Mouse (Mus musculus) heart, postnatal 0 days (tissue): Measurements from ENCODE around the gene Phf7. TPM values are rescaled to one million over a fixed set of nuclear protein-coding genes. Genes with fewer than 3 reads are reported as not detected.

Experiments
- ATAC-seq: fragments of 200-750 bp; cut with Nextera tagmentation; 2 replicates; pipeline ENCODE4 v1.8.0; 2017; ENCODE audit warnings: low read depth, moderate number of reproducible peaks, moderate library complexity; ENCODE audit not compliant: insufficient read depth
- DNase-seq: peaks from one replicate; pipeline ENCODE4 v3.0.0-alpha.2; 2016; ENCODE audit warnings: low spot score
- H3K27ac ChIP-seq: fragments of 300-500 bp; sonication (generic); 2 replicates; pipeline ENCODE4 v1.5.1; 2014; ENCODE audit warnings: low read depth, mild to moderate bottlenecking
- H3K27me3 ChIP-seq: fragments of 300-500 bp; sonication (generic); 2 replicates; pipeline ENCODE4 v1.6.1; 2014; ENCODE audit warnings: low read length, mixed read lengths; ENCODE audit not compliant: control insufficient read depth, insufficient read depth
- H3K36me3 ChIP-seq: fragments of 300-500 bp; sonication (generic); replicated peaks from 2 replicates; pipeline ENCODE4 v1.6.1; 2014; ENCODE audit warnings: low read length, mixed read lengths; ENCODE audit not compliant: control insufficient read depth, insufficient read depth
- H3K4me1 ChIP-seq: fragments of 300-500 bp; sonication (generic); 2 replicates; pipeline ENCODE4 v1.6.1; 2014; ENCODE audit warnings: antibody characterized with exemption; ENCODE audit not compliant: control insufficient read depth, insufficient read depth
- H3K4me2 ChIP-seq: fragments of 300-500 bp; sonication (generic); 2 replicates; pipeline ENCODE4 v1.6.1; 2014; ENCODE audit warnings: low read depth, mild to moderate bottlenecking, low read length, moderate library complexity
- H3K4me3 ChIP-seq: fragments of 300-500 bp; sonication (generic); 2 replicates; pipeline ENCODE4 v1.5.1; 2014; ENCODE audit warnings: low read depth, low read length
- H3K9ac ChIP-seq: fragments of 300-500 bp; sonication (generic); replicated peaks from 2 replicates; pipeline ENCODE4 v1.6.1; 2014; ENCODE audit warnings: low read depth, low read length, mixed read lengths
- H3K9me3 ChIP-seq: fragments of 300-500 bp; sonication (generic); replicated peaks from 2 replicates; pipeline ENCODE4 v1.6.1; 2016; ENCODE audit warnings: low read length; ENCODE audit not compliant: control insufficient read depth
- CTCF ChIP-seq: IDR thresholded peaks from 2 replicates; pipeline ENCODE4 v1.5.1; 2016; ENCODE audit warnings: antibody characterized with exemption, control low read depth, low read depth
- EP300 ChIP-seq: IDR thresholded peaks from 2 replicates; pipeline ENCODE4 v1.6.1; 2016; ENCODE audit warnings: antibody characterized with exemption, low read depth
- WGBS: fragments of 180-500 bp; shearing (Covaris S2); extraction: QIAGEN DNeasy Blood & Tissue Kit; methylation state at CpG from one replicate; pipeline ENCODE4 v1.1.7; 2014; 5-methylcytosine and 5-hydroxymethylcytosine counted together
- polyA plus RNA-seq: library from polyadenylated mRNA; unstranded; fragments of >200 nt; fragmentation: Nextera tagmentation; extraction: Ambion mirVana; gene quantifications from 2 replicates; pipeline ENCODE4 v1.2.1, GENCODE M21; 2015
- total RNA-seq: library from RNA; depleted of rRNA; stranded (reverse); fragments of >200 nt; gene quantifications from 2 replicates; pipeline ENCODE4 v1.2.3, GENCODE M21; 2014; ENCODE audit warnings: low replicate concordance

Gene Phf7
- total and polyA plus RNA-seq, 2 experiments from 2014 or later = 2.1 to 12.5 TPM

GRCm38 (mm10) chr14:31205244-31205561 lies 45.9 kb downstream of the Phf7 start:
- Histone ChIP-seq H3K27me3 (no peaks in the 10 kb centered on the region), H3K36me3 (peaks cover 47% of the 10 kb centered on the region), H3K4me1 (peaks cover 25% of the 10 kb centered on the region), H3K9ac (peak overlapping the region; percentile 90), H3K4me2 (peak overlapping the region; percentile 87), H3K27ac (peak overlapping the region; percentile 98), H3K4me3 (peak overlapping the region; percentile 76), H3K9me3 (no peaks in the 10 kb centered on the region)
- DNase-seq = no peak
- whole genome bisulfite sequencing = 5% methylated on average over 8 of the region's 8 CpGs
- no peak for TF ChIP-seq CTCF
- no peak for TF ChIP-seq EP300
- ATAC-seq = no peak

DNA sequence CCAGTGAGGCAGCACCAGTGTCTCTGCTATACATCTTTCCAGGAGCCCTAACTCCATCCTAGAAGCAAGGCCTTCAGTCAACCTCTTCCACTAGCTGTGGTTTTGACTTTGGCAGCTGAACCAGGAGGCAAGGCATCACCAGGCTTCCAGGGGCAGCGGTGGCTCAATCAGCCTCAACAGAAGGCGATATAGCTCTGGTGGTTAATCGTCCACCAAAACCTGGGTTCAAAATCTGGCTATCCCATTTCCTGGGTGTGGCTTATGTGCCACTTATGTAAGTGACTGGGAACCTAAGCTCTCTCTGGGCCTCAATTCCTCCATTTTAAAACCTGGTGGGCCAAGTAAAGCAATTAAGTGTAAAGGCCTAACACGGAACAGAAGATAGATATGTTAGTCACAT lies 46.3 kb downstream of the Phf7 start:
- Histone ChIP-seq H3K9ac (peak overlapping the region; percentile 90), H3K4me2 (peak overlapping the region; percentile 87), H3K36me3 (peaks cover 47% of the 10 kb centered on the region), H3K4me1 (peaks cover 25% of the 10 kb centered on the region), H3K27me3 (no peaks in the 10 kb centered on the region), H3K9me3 (no peaks in the 10 kb centered on the region), H3K4me3 (peak overlapping the region; percentile 76), H3K27ac (peak overlapping the region; percentile 98)
- no peak for DNase-seq
- 39% methylated on average over 4 of the region's 4 CpGs for WGBS
- TF ChIP-seq CTCF (no peak), EP300 (no peak)
- no peak for ATAC-seq

GRCm38 (mm10) chr14:31200038-31200437 lies 51.1 kb downstream of the Phf7 start:
- no peak overlapping the region for H3K4me3 ChIP-seq
- no peaks in the 10 kb centered on the region for H3K9me3 ChIP-seq
- no peak overlapping the region for H3K27ac ChIP-seq
- H3K9ac ChIP-seq = no peak overlapping the region
- H3K4me1 ChIP-seq = peaks cover 49% of the 10 kb centered on the region
- no peaks in the 10 kb centered on the region for H3K27me3 ChIP-seq
- no peak for ATAC-seq
- no peak overlapping the region for H3K4me2 ChIP-seq
- TF ChIP-seq CTCF = no peak
- no peak for TF ChIP-seq EP300
- peaks cover 59% of the 10 kb centered on the region for H3K36me3 ChIP-seq
- 69% methylated on average over 3 of the region's 3 CpGs for WGBS
- no peak for DNase-seq

GRCm38 (mm10) chr14:31199599-31199998 lies 51.5 kb downstream of the Phf7 start:
- H3K4me3 ChIP-seq = no peak overlapping the region
- DNase-seq (no peak), ATAC-seq (no peak)
- TF ChIP-seq EP300 (no peak), CTCF (no peak)
- no peaks in the 10 kb centered on the region for H3K27me3 ChIP-seq
- peaks cover 48% of the 10 kb centered on the region for H3K4me1 ChIP-seq
- peaks cover 59% of the 10 kb centered on the region for H3K36me3 ChIP-seq
- 83% methylated on average over 7 of the region's 7 CpGs for WGBS
- no peak overlapping the region for H3K9ac ChIP-seq
- H3K27ac ChIP-seq = no peak overlapping the region
- H3K4me2 ChIP-seq = no peak overlapping the region
- H3K9me3 ChIP-seq = no peaks in the 10 kb centered on the region

DNA sequence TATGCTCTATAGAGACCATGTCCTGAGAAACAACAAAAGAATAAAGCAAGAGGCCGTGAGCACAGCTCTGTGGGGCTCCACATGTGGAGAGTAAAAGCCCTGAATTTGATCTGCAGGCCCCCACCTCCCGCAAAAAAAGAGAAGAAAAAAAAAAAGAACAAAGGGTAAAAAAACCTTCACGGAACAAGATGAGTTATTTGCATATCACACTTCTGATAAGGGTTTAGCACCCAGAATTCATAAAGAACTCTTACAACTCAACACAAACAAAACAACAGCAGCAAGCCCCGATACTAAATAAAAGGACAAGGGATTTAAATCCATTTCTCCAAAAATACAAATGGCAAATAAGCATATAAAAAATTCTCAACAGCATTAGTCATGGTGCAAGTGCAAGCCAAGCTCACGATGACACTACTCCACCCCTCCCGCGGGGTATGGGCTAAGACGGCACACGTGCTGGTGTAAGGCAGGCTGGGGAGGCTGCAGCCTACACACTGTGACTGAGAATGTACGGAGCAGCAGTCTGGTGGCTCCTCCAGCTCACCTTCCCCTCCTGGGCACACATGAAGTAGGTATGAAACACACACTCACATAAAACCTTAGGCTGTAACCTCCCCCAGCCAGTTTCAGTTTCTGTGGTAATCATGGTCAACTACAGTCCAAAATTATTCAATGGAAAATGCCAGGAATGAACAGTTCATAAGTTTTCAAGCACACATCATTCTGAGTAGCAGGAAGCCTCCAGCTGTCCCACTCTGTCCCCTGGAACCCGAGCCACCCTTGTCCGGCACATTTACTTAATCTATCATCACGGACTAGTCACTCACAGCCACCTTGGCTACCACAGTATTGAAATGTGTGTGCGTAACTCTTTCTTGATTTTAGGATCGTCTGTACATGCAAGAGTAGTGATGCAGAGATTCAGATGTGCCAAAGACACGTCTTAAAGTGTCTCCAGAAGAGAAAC lies 53.3 kb downstream of the Phf7 start:
- no peak for TF ChIP-seq CTCF
- no peak for TF ChIP-seq EP300
- peak overlapping the region; percentile 41 for H3K4me2 ChIP-seq
- 0 out of 2 replicates have a peak overlapping the region, but pooled peaks have one; percentile 19 for H3K9ac ChIP-seq
- DNase-seq = no peak
- peaks cover 55% of the 10 kb centered on the region for H3K4me1 ChIP-seq
- peak overlapping the region; percentile 61 for H3K27ac ChIP-seq
- no peaks in the 10 kb centered on the region for H3K9me3 ChIP-seq
- 34% methylated on average over 16 of the region's 16 CpGs for WGBS
- peaks cover 46% of the 10 kb centered on the region for H3K36me3 ChIP-seq
- no peak overlapping the region for H3K4me3 ChIP-seq
- no peaks in the 10 kb centered on the region for H3K27me3 ChIP-seq
- ATAC-seq = peak; percentile 58
